Mouse (Mus musculus): Measurements from ENCODE around the gene Adh5. TPM values are rescaled to one million over a fixed set of nuclear protein-coding genes. Genes with fewer than 3 reads are reported as not detected.

Gene Adh5
- polyA plus RNA-seq, 1 experiment from 2014 or later, result 275 TPM

DNA sequence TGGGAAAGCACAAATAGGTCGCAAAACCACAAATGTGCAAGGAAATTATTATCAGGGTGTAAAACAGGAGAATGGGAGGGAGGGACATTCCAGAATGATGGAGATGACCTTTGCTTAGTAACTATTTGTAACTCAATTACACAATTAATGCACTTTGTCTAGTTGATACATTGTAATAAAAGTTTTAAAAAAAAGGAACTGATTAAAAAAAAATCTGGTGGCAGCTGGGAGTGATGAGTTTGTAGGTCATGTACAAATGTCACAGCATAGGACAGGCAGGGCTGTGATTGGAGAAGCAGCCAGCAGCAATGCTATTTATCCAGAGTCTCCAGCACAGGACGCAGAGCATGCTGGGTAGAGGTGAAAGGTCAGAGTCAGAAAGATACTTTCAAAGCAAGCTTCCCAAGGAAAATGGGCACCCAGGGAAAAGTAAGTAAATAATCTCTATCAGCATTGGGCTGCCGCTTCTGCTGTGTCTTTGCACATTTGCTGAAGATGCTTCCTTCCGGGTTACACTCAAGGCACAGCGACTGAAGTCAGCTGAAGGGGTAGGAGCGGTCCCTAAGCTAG lies 27.7 kb upstream of the Adh5 start, which contains the start of gene Adh4:
Gene Adh4, plus strand, starts transcription at position 346 of the 570 bp plus-strand sequence.
- WGBS, result 69% methylated on average over 6 of the region's 6 CpGs
- Histone ChIP-seq H3K4me3 (ENCODE audit: low read depth, low read length) (no peak within 1 kb of the TSS), H3K36me3 (ENCODE audit: insufficient read depth) (no peaks in the 10 kb centered on the region), H3K9ac (no peak within 1 kb of the TSS), H3K27me3 (ENCODE audit: insufficient read depth, low read length) (no peaks in the 10 kb centered on the region), H3K27ac (ENCODE audit: low read depth) (no peak within 1 kb of the TSS), H3K4me1 (ENCODE audit: insufficient read depth) (no peaks in the 10 kb centered on the region), H3K9me3 (ENCODE audit: low read depth, low read length) (no peaks in the 10 kb centered on the region), H3K4me2 (no peak within 1 kb of the TSS)
- ATAC-seq (ENCODE audit: insufficient read depth), result no peak
- DNase-seq, result no peak
- no peak for TF ChIP-seq CTCF (IDR thresholded peaks at IDR 0.05; ENCODE audit: low read depth)

DNA sequence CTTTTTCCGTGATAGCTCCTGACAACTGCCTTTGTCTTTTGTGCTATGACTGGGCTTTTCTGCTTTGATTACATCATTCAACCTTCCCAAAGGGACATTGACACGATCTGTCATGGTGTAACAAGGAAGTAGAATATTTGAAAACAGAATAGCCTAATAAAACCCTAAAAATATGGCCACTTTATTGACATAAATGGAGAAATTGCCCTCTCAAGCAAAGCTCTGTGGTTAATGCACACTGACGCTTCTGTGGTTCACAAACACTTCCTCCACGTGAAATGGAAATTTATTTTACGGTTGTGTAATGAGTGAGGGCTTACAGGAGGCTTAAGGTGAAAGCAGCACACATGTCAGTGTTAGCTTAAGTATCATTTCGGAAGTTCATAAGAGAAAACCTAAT lies 23.5 kb upstream of the Adh5 start:
- Histone ChIP-seq H3K4me3 (ENCODE audit: low read depth, low read length) (no peak overlapping the region), H3K36me3 (ENCODE audit: insufficient read depth) (no peaks in the 10 kb centered on the region), H3K9me3 (ENCODE audit: low read depth, low read length) (no peaks in the 10 kb centered on the region), H3K9ac (no peak overlapping the region), H3K27me3 (ENCODE audit: insufficient read depth, low read length) (no peaks in the 10 kb centered on the region), H3K4me2 (no peak overlapping the region), H3K27ac (ENCODE audit: low read depth) (no peak overlapping the region), H3K4me1 (ENCODE audit: insufficient read depth) (no peaks in the 10 kb centered on the region)
- 75% methylated on average over 6 of the region's 6 CpGs for WGBS
- DNase-seq (no peak), ATAC-seq (ENCODE audit: insufficient read depth) (no peak)
- TF ChIP-seq CTCF (IDR thresholded peaks at IDR 0.05; ENCODE audit: low read depth), result no peak

DNA sequence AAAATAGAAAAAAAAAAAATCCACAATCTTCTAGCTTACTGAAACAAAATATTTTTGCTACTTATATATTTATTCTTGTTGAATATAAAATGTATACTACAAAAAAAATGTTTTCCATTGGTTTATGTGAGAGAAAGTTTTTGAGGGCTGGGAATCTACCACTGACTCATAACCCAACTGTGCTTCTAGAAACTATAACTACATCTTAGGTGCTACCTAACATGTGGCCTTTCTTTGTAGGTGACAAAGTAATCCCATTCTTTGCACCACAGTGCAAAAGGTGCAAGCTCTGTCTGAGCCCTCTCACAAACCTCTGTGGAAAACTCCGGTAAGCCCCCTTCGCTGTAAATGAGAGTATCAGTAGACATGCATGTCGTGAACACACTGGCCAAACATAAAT lies 22.5 kb upstream of the Adh5 start:
- no peak overlapping the region for H3K4me2 ChIP-seq
- DNase-seq, result no peak
- H3K4me3 ChIP-seq (ENCODE audit: low read depth, low read length), result no peak overlapping the region
- no peak overlapping the region for H3K9ac ChIP-seq
- no peaks in the 10 kb centered on the region for H3K36me3 ChIP-seq (ENCODE audit: insufficient read depth)
- no peaks in the 10 kb centered on the region for H3K9me3 ChIP-seq (ENCODE audit: low read depth, low read length)
- no peak for TF ChIP-seq CTCF (IDR thresholded peaks at IDR 0.05; ENCODE audit: low read depth)
- 85% methylated on average over 3 of the region's 3 CpGs for WGBS
- H3K4me1 ChIP-seq (ENCODE audit: insufficient read depth), result no peaks in the 10 kb centered on the region
- H3K27ac ChIP-seq (ENCODE audit: low read depth), result no peak overlapping the region
- ATAC-seq (ENCODE audit: insufficient read depth), result no peak
- H3K27me3 ChIP-seq (ENCODE audit: insufficient read depth, low read length), result no peaks in the 10 kb centered on the region

DNA sequence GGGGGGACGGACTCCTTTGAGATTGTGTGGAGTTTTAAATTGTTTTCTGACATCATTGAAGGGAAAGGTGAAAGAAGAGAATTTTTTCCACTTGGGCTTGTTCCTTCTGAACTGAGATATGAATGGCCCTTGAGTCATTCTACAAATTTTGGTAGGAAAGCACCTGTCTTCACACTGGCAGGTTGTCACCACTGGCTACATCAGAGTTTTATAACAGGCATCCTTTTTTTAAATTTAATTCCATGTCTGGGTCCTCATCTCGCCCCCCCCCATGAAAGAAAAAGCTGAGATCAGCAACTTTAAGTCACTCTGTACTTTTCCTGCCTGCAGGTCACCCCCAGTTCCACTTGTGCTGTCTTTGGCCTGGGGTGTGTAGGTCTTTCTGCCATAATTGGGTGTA lies 19.2 kb upstream of the Adh5 start:
- Histone ChIP-seq H3K4me1 (ENCODE audit: insufficient read depth) (no peaks in the 10 kb centered on the region), H3K9me3 (ENCODE audit: low read depth, low read length) (no peaks in the 10 kb centered on the region), H3K27me3 (ENCODE audit: insufficient read depth, low read length) (no peaks in the 10 kb centered on the region), H3K4me2 (no peak overlapping the region), H3K27ac (ENCODE audit: low read depth) (no peak overlapping the region), H3K9ac (no peak overlapping the region), H3K4me3 (ENCODE audit: low read depth, low read length) (no peak overlapping the region), H3K36me3 (ENCODE audit: insufficient read depth) (no peaks in the 10 kb centered on the region)
- no peak for ATAC-seq (ENCODE audit: insufficient read depth)
- DNase-seq, result no peak
- WGBS, result 57% methylated on average over 2 of the region's 2 CpGs
- TF ChIP-seq CTCF (IDR thresholded peaks at IDR 0.05; ENCODE audit: low read depth), result no peak

DNA sequence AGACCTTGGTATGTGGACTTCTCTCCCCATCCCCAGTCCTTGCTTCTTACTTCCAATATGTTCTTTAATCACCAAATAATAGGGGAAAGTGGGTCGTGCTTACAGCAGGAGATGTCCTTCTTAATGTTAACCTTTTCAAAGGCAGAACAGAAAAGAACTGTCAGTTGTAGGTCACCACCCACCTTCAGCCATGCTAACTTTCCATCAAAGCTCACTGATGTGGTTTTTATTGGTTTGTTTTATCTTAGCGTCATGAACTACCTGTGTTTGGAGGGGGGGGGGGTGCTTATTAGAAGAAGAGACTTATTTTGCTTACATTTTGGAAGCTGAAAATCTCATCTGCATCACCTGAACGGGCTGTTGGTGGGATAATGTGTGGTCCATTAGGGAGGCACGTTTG lies 18.6 kb upstream of the Adh5 start:
- Histone ChIP-seq H3K4me2 (no peak overlapping the region), H3K4me1 (ENCODE audit: insufficient read depth) (no peaks in the 10 kb centered on the region), H3K9me3 (ENCODE audit: low read depth, low read length) (no peaks in the 10 kb centered on the region), H3K27ac (ENCODE audit: low read depth) (no peak overlapping the region), H3K36me3 (ENCODE audit: insufficient read depth) (no peaks in the 10 kb centered on the region), H3K9ac (no peak overlapping the region), H3K27me3 (ENCODE audit: insufficient read depth, low read length) (no peaks in the 10 kb centered on the region), H3K4me3 (ENCODE audit: low read depth, low read length) (no peak overlapping the region)
- DNase-seq, result no peak
- ATAC-seq (ENCODE audit: insufficient read depth), result no peak
- TF ChIP-seq CTCF (IDR thresholded peaks at IDR 0.05; ENCODE audit: low read depth), result no peak
- 58% methylated on average over 4 of the region's 4 CpGs for WGBS

DNA sequence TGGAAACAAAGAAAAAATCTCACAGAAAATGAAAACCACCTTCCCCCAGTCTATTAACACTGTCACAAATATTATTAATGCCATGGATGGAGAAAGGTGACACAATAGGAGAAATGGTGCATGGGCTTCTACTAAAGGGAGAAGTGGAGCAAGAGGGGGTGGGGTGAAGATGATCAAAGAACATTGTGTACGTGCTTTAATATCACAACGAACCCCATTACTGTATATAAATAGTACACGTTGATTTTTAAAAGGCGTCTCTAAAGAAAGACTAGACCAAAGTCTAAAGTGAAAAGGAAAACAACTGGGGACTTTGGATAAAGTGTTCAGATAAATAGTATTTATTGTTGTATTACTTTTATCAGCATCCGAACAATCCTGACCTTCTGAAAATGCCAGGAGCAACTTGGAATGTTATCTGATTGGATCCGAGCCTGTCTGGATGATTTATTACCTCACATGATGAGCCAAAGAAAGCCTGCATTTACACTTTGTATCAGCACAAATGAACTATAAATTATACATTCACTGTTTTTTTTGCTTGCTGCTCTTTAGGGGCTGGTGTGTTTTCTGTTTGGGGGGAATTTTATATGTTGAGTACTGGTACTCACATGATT lies 12.4 kb upstream of the Adh5 start:
- Histone ChIP-seq H3K9ac (no peak overlapping the region), H3K27me3 (ENCODE audit: insufficient read depth, low read length) (no peaks in the 10 kb centered on the region), H3K9me3 (ENCODE audit: low read depth, low read length) (no peaks in the 10 kb centered on the region), H3K27ac (ENCODE audit: low read depth) (no peak overlapping the region; the same call in 1 of the 2 replicates), H3K4me3 (ENCODE audit: low read depth, low read length) (no peak overlapping the region), H3K4me1 (ENCODE audit: insufficient read depth) (no peaks in the 10 kb centered on the region), H3K4me2 (no peak overlapping the region), H3K36me3 (ENCODE audit: insufficient read depth) (no peaks in the 10 kb centered on the region)
- no peak for ATAC-seq (ENCODE audit: insufficient read depth)
- DNase-seq, result peak; percentile 47
- TF ChIP-seq CTCF (IDR thresholded peaks at IDR 0.05; ENCODE audit: low read depth), result no peak
- 35% methylated on average over 6 of the region's 6 CpGs for WGBS

DNA sequence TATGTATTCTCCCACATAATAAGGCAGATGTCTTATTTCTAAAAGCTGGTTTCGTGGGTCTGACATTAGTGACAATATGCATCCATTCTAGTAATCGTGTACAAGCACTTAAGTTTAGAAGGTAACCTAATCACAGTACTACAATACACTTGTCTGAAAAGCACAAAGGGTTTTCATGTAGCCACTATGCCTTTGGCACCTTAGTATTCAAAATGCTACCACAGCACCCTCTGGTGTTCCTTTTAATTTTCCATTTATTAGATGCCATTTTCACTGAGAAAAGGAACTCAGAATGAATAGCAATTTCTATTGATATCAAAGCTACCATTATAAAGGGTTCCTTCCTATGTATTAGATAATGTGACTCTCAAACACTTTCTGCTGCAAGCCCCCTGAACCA lies 11.1 kb upstream of the Adh5 start:
- 62% methylated on average over 2 of the region's 2 CpGs for WGBS
- H3K4me3 ChIP-seq (ENCODE audit: low read depth, low read length), result no peak overlapping the region
- H3K36me3 ChIP-seq (ENCODE audit: insufficient read depth), result no peaks in the 10 kb centered on the region
- H3K9me3 ChIP-seq (ENCODE audit: low read depth, low read length), result no peaks in the 10 kb centered on the region
- 0 out of 2 replicates have a peak, but pooled peaks have one; percentile 54 for ATAC-seq (ENCODE audit: insufficient read depth)
- TF ChIP-seq CTCF (IDR thresholded peaks at IDR 0.05; ENCODE audit: low read depth), result peak; percentile 61
- no peak overlapping the region for H3K27ac ChIP-seq (ENCODE audit: low read depth)
- H3K4me1 ChIP-seq (ENCODE audit: insufficient read depth), result no peaks in the 10 kb centered on the region
- peak; percentile 86 for DNase-seq
- H3K4me2 ChIP-seq, result no peak overlapping the region
- H3K27me3 ChIP-seq (ENCODE audit: insufficient read depth, low read length), result no peaks in the 10 kb centered on the region
- H3K9ac ChIP-seq, result no peak overlapping the region
